8 mouse cellular contexts compared by ENCODE assay signal in the genomic region with DNA sequence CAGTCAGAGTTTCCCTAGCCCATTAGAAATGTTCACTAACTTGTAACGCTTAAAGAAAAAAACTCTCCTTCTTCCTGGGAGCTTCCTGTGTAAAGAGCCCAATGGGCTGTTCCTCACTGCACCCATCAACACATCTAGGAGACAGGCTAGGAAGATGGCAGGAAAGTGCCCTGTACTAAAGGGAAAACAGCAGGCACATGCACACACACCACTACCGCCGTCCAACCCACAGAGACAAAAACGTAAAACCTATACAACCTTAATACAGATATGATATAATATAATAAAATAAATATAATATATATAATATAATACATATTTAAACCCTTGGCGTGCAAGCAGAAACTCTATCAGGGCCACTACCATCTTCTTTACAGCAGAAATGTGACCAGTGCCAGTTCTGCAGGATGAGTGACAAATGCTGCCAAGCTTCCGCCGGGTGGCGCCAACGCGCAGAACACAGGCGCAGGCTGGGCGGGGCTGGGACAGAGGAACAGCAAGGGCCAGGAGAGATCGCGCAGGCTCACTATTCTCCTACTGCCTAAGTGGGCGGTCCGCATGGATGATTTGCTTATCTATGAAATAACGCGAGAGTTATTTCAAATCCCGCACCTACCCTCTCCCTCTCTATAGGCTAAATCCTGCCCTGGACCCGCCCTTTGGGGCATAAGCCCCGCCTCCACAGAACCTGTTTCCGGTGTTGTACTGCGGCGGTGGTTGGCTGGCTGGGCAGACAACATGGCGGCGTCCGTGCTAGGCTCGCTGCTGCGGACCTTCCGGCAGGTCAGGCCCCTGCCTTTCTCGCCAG. TPM values are rescaled to one million over a fixed set of nuclear protein-coding genes. Genes with fewer than 3 reads are reported as not detected.
DNase-seq lines count a peak whose midpoint lies in the region; ATAC-seq and TF ChIP-seq lines count a peak whose summit lies in the region.

TSS of gene Mrps14 (plus strand) at position 687 of the 808 bp plus-strand sequence.

- H3K4me1 ChIP-seq in cortical plate, adult 2 months (ENCODE audit: control insufficient read depth, insufficient read depth, low read length), result 0 out of 2 replicates have a peak, but pooled peaks cover 1% of the 10 kb centered on the region
- peaks cover 35% of the 10 kb centered on the region for H3K4me1 ChIP-seq in megakaryocyte, embryonic 14.5 days

- DNase-seq in gastrocnemius, adult 8-10 months (ENCODE audit: low spot score in 2 of 2), result peak; percentile 97 to 98
- peak; percentile 99 for DNase-seq in hindlimb bud, embryonic 11.5 days (ENCODE audit: extremely low spot score, low read depth, low spot score)
- peak; percentile 92 to 99 for DNase-seq in left cerebral cortex, adult 8-10 months (ENCODE audit: low spot score in 2 of 2)
- DNase-seq in right cerebral cortex, postnatal 10 days (ENCODE audit: low spot score in 2 of 2), result peak; percentile 99
- peak; percentile 95 for DNase-seq in urinary bladder, postnatal 25 days (ENCODE audit: low spot score)

- peak; percentile 73 for TF ChIP-seq CTCF in cortical plate, adult 2 months (IDR thresholded peaks at IDR 0.05; ENCODE audit: extremely low read depth, insufficient read depth, low read length)

- peak within 1 kb of the TSS; percentile 89 for H3K4me3 ChIP-seq in cortical plate, adult 2 months (ENCODE audit: insufficient read depth, low read length)
- H3K4me3 ChIP-seq in megakaryocyte, embryonic 14.5 days (replicated peaks), result peak within 1 kb of the TSS; percentile 99

- H3K9me3 ChIP-seq in megakaryocyte, embryonic 14.5 days, result no peaks in the 10 kb centered on the region

- TF ChIP-seq POLR2A in cortical plate, adult 2 months (IDR thresholded peaks at IDR 0.05; ENCODE audit: extremely low read depth, insufficient read depth, low read length), result peak; percentile 71; the same call in 1 of the 2 replicates

- 0 out of 2 replicates have a peak within 1 kb of the TSS, but pooled peaks have one; percentile 30 for H3K27ac ChIP-seq in cortical plate, adult 2 months (ENCODE audit: insufficient read depth, low read length)

- peaks cover 31% of the 10 kb centered on the region for H3K36me3 ChIP-seq in megakaryocyte, embryonic 14.5 days (replicated peaks; ENCODE audit: low read length)

- no peaks in the 10 kb centered on the region for H3K27me3 ChIP-seq in megakaryocyte, embryonic 14.5 days (replicated peaks)

- ATAC-seq in activated CD4-positive, CD25-positive, alpha-beta regulatory T cell, adult 4 months, result peak; percentile 98

RNA-seq across cellular contexts. Expression of gene Mrps14, which starts in this region (rescaled TPM):
- 100 to 1,000 TPM; 251 to 260 TPM for polyA plus RNA-seq in activated CD4-positive, CD25-positive, alpha-beta regulatory T cell, adult 4 months (2017; shearing (Covaris generic))
- 54.2 and 54.3 TPM in 2 replicates for polyA plus RNA-seq in cortical plate, adult 2 months (2012; rRNA removed)
- 10 to 100 TPM; 74.2 to 82.8 (median 81.0) TPM for total RNA-seq in gastrocnemius, adult 8-10 months (2022)
- total RNA-seq in left cerebral cortex, adult 8-10 months (2022), result 10 to 100 TPM; 61.1 to 68.7 (median 63.9) TPM
- polyA plus RNA-seq in megakaryocyte, embryonic 14.5 days (2012; ENCODE audit: insufficient read depth, low replicate concordance), result 0.86 TPM in 1 of 2 replicates, not detected in the other

Comparison
In these comparisons a context has a peak if more than half of its experiments do, and no peak if none do; other contexts are left out.
1. Peak in every context shown above with its lines: DNase-seq, ATAC-seq, H3K4me3 ChIP-seq and H3K27ac ChIP-seq.
2. RNA of gene Mrps14 (polyA plus RNA-seq): 251 to 260 TPM in activated CD4-positive, CD25-positive, alpha-beta regulatory T cell, adult 4 months and 54.2 to 54.3 TPM in cortical plate, adult 2 months; 0.86 TPM in megakaryocyte, embryonic 14.5 days; every median in the first group is over 10 times any median in the second.